Mouse (Mus musculus) limb, embryonic 14.5 days (tissue): ENCODE results near the gene Rap1gap2. TPM values are rescaled to one million over a fixed set of nuclear protein-coding genes. Genes with fewer than 3 reads are reported as not detected.

Experiments used
- ATAC-seq: fragments of 200-750 bp; cut with Nextera tagmentation; 2 replicates; pipeline ENCODE4 v1.8.0; 2017; ENCODE audit warnings: low read depth, moderate number of reproducible peaks, moderate TSS enrichment; ENCODE audit not compliant: low FRiP score
- DNase-seq: peaks from one replicate; pipeline ENCODE4 v3.0.0-alpha.2; 2015; ENCODE audit warnings: low spot score
- H3K27ac ChIP-seq: fragments of 300-500 bp; sonication (generic); replicated peaks from 2 replicates; pipeline ENCODE4 v1.5.1; 2014; ENCODE audit warnings: low read depth, mild to moderate bottlenecking, low read length, moderate library complexity, mixed read lengths
- H3K27me3 ChIP-seq: fragments of 300-500 bp; sonication (generic); 2 replicates; pipeline ENCODE4 v1.6.1; 2014; ENCODE audit warnings: low read length, mixed read lengths; ENCODE audit not compliant: control insufficient read depth, insufficient read depth
- H3K36me3 ChIP-seq: fragments of 300-500 bp; sonication (generic); 2 replicates; pipeline ENCODE4 v1.6.1; 2014; ENCODE audit warnings: mild to moderate bottlenecking, low read length, moderate library complexity, mixed read lengths; ENCODE audit not compliant: control insufficient read depth, insufficient read depth
- H3K4me1 ChIP-seq: fragments of 300-500 bp; sonication (generic); 2 replicates; pipeline ENCODE4 v1.6.1; 2014; ENCODE audit warnings: antibody characterized with exemption, low read length, mixed read lengths; ENCODE audit not compliant: control insufficient read depth, insufficient read depth
- H3K4me2 ChIP-seq: fragments of 300-500 bp; sonication (generic); replicated peaks from 2 replicates; pipeline ENCODE4 v1.6.1; 2014; ENCODE audit warnings: low read depth, mild to moderate bottlenecking, low read length, moderate library complexity; ENCODE audit not compliant: severe bottlenecking
- H3K4me3 ChIP-seq: fragments of 300-500 bp; sonication (generic); replicated peaks from 2 replicates; pipeline ENCODE4 v1.5.1; 2014; ENCODE audit warnings: low read length
- H3K9ac ChIP-seq: fragments of 300-500 bp; sonication (generic); 2 replicates; pipeline ENCODE4 v1.6.1; 2014; ENCODE audit warnings: mild to moderate bottlenecking, low read depth, low read length, moderate library complexity; ENCODE audit not compliant: severe bottlenecking
- H3K9me3 ChIP-seq: fragments of 300-500 bp; sonication (generic); 2 replicates; pipeline ENCODE4 v1.6.1; 2016; ENCODE audit warnings: low read length; ENCODE audit not compliant: control insufficient read depth
- POLR2A ChIP-seq: fragments of 200-500 bp; IDR thresholded peaks from 2 replicates; pipeline ENCODE4 v1.8.0; 2012; ENCODE audit warnings: inconsistent platforms, mild to moderate bottlenecking, moderate library complexity, borderline replicate concordance; ENCODE audit not compliant: insufficient read depth, insufficient read length; ENCODE audit errors: extremely low read depth
- WGBS: fragments of 180-500 bp; shearing (Covaris S2); extraction: QIAGEN DNeasy Blood & Tissue Kit; methylation state at CpG from one replicate; pipeline ENCODE4 v1.1.7; 2014; 5-methylcytosine and 5-hydroxymethylcytosine counted together
- polyA plus RNA-seq, 2 experiments: library from polyadenylated mRNA; depleted of rRNA in 1 of 2; stranded (reverse) in 1 of 2; unstranded in 1 of 2; fragments of >200 nt; fragmentation: Nextera tagmentation in 1 of 2; extraction: Ambion mirVana in 1 of 2; gene quantifications; 2 replicates each; pipeline versions ENCODE4 v1.2.1 to v1.2.3; 2012 to 2014

Gene Rap1gap2
- polyA plus RNA-seq, 2 experiments: 1.1 to 4.1 TPM

DNA sequence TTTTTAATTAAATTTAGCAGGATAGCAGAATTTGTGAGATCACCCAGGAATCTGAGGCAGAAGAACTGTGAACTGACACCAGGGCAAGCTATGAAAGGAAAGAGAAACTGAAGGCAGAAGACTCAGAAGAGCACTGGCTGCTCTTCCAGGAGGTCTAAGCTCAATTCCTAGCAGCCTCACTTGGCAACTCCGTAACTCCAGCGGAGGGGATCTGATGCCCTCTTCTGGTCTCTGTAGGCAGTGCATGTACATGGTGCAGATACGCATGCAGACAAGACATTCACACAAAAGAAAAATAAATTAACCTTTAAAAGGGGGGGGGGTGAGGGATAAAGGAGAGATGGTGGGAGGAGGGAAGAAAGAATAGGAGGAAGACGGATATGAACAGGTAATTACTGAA lies 80.9 kb downstream of the Rap1gap2 start:
- no peak overlapping the region for H3K27ac ChIP-seq
- ATAC-seq: no peak
- no peak overlapping the region for H3K9ac ChIP-seq
- H3K36me3 ChIP-seq: no peaks in the 10 kb centered on the region
- peaks cover 7% of the 10 kb centered on the region; the same call in 1 of the 2 replicates for H3K27me3 ChIP-seq
- 53% methylated on average over 4 of the region's 4 CpGs for WGBS
- no peak overlapping the region for H3K4me3 ChIP-seq
- no peak for TF ChIP-seq POLR2A
- H3K9me3 ChIP-seq: no peaks in the 10 kb centered on the region
- no peaks in the 10 kb centered on the region; the same call in 1 of the 2 replicates for H3K4me1 ChIP-seq
- no peak for DNase-seq
- H3K4me2 ChIP-seq: no peak overlapping the region

DNA sequence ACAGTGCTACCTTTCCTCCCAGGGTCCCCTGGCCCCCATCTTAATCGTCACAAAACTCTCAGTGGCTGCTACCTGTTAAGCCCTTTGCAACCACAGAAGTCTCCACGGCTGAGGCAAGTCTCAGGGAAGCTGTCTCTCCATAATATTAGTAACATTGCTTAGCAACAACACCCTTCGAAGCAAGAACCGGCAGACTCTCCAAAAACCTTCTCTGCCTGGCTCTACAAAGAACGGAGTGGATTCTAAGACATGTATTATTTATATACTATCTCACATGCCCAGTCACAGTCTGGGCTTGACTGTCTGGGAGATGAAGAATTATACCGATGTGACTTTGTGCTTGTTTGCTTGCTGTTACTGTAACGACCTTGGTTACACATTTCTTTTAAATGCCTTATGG lies 83.2 kb downstream of the Rap1gap2 start:
- WGBS: 66% methylated on average over 7 of the region's 7 CpGs
- no peak overlapping the region for H3K4me2 ChIP-seq
- no peak overlapping the region for H3K27ac ChIP-seq

GRCm38 (mm10) chr11:74526180-74527158 lies 84.2 kb downstream of the Rap1gap2 start:
- Histone ChIP-seq H3K4me2 (peak overlapping the region; percentile 47), H3K36me3 (no peaks in the 10 kb centered on the region), H3K4me3 (peak overlapping the region; percentile 16), H3K4me1 (peaks cover 7% of the 10 kb centered on the region), H3K9me3 (no peaks in the 10 kb centered on the region), H3K9ac (no peak overlapping the region), H3K27me3 (peaks cover 33% of the 10 kb centered on the region), H3K27ac (no peak overlapping the region)
- DNase-seq (no peak), ATAC-seq (no peak)
- 13% methylated on average over 18 of the region's 18 CpGs for WGBS
- TF ChIP-seq POLR2A: no peak

More for the DNA sequence above, 83.2 kb downstream of the Rap1gap2 start:
- Histone ChIP-seq H3K4me3 (no peak overlapping the region), H3K36me3 (no peaks in the 10 kb centered on the region), H3K4me1 (no peaks in the 10 kb centered on the region; the same call in 1 of the 2 replicates), H3K9ac (no peak overlapping the region), H3K27me3 (peaks cover 28% of the 10 kb centered on the region), H3K9me3 (no peaks in the 10 kb centered on the region)
- DNase-seq (no peak), ATAC-seq (no peak)
- TF ChIP-seq POLR2A: no peak

- Histone ChIP-seq H3K27me3 (peaks cover 42% of the 10 kb centered on the region), H3K27ac (no peak overlapping the region)
- 64% methylated on average over 9 of the region's 9 CpGs for WGBS
Observed at GRCm38 (mm10) chr11:74525605-74526004, 85.1 kb downstream of the Rap1gap2 start.

GRCm38 (mm10) chr11:74525205-74525604 lies 85.5 kb downstream of the Rap1gap2 start:
- WGBS: 87% methylated on average over 7 of the region's 7 CpGs
- no peak for TF ChIP-seq POLR2A
- DNase-seq (no peak), ATAC-seq (no peak)
- H3K4me2 ChIP-seq: no peak overlapping the region
- no peak overlapping the region for H3K4me3 ChIP-seq
- no peak overlapping the region for H3K9ac ChIP-seq
- H3K27ac ChIP-seq: no peak overlapping the region
- H3K36me3 ChIP-seq: no peaks in the 10 kb centered on the region
- peaks cover 8% of the 10 kb centered on the region for H3K4me1 ChIP-seq
- no peaks in the 10 kb centered on the region for H3K9me3 ChIP-seq
- H3K27me3 ChIP-seq: peaks cover 43% of the 10 kb centered on the region

More at GRCm38 (mm10) chr11:74525605-74526004, 85.1 kb downstream of the Rap1gap2 start:
- TF ChIP-seq POLR2A: no peak
- H3K36me3 ChIP-seq: no peaks in the 10 kb centered on the region
- no peak overlapping the region for H3K4me2 ChIP-seq
- no peak overlapping the region for H3K4me3 ChIP-seq
- ATAC-seq (no peak), DNase-seq (no peak)
- no peaks in the 10 kb centered on the region for H3K9me3 ChIP-seq
- peaks cover 8% of the 10 kb centered on the region for H3K4me1 ChIP-seq
- H3K9ac ChIP-seq: no peak overlapping the region
